Mouse (Mus musculus) bone marrow macrophage, adult 2 months (primary cell): ENCODE data around the gene Txnip. TPM values are rescaled to one million over a fixed set of nuclear protein-coding genes. Genes with fewer than 3 reads are reported as not detected.

Source experiments
- H3K27ac ChIP-seq: 2 replicates; pipeline ENCODE4 v1.5.1; 2012; ENCODE audit warnings: low read depth, low read length; ENCODE audit not compliant: insufficient read depth
- H3K4me1 ChIP-seq: 2 replicates; pipeline ENCODE4 v1.6.1; 2012; ENCODE audit warnings: low read length; ENCODE audit not compliant: control insufficient read depth, insufficient read depth
- H3K4me3 ChIP-seq: 2 replicates; pipeline ENCODE4 v1.5.1; 2012; ENCODE audit warnings: mild to moderate bottlenecking, low read length, moderate library complexity; ENCODE audit not compliant: insufficient read depth
- CTCF ChIP-seq: IDR thresholded peaks from 2 replicates; pipeline ENCODE4 v1.5.1; 2012; ENCODE audit warnings: low read depth, mild to moderate bottlenecking, low read length, moderate library complexity
- POLR2A ChIP-seq: IDR thresholded peaks from 2 replicates; pipeline ENCODE4 v1.6.1; 2012; ENCODE audit warnings: mild to moderate bottlenecking, low read depth, low read length, borderline replicate concordance
- polyA plus RNA-seq: library from polyadenylated mRNA; stranded (reverse); fragments of >200 nt; gene quantifications from 2 replicates; pipeline ENCODE4 v1.2.4, GENCODE M21; 2012; ENCODE audit not compliant: missing spikeins, insufficient read depth, insufficient read length

The Txnip gene
- polyA plus RNA-seq, 1 experiment = 868 TPM

- Histone ChIP-seq H3K4me3 (peak overlapping the region; percentile 85), H3K27ac (peak overlapping the region; percentile 100), H3K4me1 (peaks cover 17% of the 10 kb centered on the region)
- no peak for TF ChIP-seq POLR2A
- no peak for TF ChIP-seq CTCF
Observed at GRCm38 (mm10) chr3:96558668-96559196, 975 bp downstream of the Txnip start.

DNA sequence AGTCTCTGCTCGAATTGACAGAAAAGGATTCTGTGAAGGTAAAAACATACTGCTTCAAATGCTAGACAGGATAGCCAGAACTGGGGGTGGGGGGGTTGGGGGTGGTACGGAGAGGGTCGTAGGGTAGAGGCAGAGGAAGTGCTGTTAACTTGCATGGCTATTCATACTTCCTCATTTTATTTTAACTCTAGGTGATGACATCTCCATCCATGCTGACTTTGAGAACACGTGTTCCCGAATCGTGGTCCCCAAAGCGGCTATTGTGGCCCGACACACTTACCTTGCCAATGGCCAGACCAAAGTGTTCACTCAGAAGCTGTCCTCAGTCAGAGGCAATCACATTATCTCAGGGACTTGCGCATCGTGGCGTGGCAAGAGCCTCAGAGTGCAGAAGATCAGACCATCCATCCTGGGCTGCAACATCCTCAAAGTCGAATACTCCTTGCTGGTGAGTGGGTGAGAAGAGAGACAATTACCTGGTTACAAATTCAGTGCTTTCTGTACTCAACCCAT is 1.7 kb downstream of the Txnip start:
- TF ChIP-seq POLR2A (no peak), CTCF (no peak)
- H3K27ac ChIP-seq = peak overlapping the region; percentile 100
- peaks cover 19% of the 10 kb centered on the region for H3K4me1 ChIP-seq

DNA sequence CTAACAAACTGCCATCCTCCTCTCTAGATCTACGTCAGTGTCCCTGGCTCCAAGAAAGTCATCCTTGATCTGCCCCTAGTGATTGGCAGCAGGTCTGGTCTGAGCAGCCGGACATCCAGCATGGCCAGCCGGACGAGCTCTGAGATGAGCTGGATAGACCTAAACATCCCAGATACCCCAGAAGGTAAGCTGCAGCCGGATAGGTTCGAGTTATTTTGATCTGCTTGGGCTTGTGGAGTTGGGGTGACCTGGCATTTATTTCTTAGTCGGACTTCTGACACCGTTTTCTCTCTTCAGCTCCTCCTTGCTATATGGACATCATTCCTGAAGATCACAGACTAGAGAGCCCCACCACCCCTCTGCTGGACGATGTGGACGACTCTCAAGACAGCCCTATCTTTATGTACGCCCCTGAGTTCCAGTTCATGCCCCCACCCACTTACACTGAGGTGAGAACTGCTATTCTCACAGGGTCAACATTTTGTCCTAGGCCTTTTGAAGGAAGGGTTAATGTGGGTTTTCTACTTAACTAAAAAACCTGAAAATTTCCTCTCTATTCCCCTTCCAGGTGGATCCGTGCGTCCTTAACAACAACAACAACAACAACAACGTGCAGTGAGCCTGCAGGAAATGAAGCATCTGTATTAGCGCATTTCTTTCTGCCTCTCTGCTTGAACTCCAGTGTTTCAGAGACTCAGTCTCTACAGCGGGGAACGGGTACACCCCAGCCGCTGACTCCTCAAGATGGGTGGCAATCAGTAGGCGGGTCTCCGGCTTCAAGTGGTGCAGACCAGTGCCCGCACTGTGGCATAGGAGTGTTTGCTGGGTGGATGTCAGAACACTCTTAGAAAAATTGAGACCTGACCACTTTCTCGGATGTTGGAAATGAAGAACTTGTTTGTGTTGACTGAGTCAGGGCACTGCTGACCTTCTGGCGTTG is 2.4 kb downstream of the Txnip start:
- Histone ChIP-seq H3K4me3 (peak overlapping the region; percentile 85), H3K4me1 (peaks cover 21% of the 10 kb centered on the region), H3K27ac (peak overlapping the region; percentile 100)
- TF ChIP-seq CTCF (no peak), POLR2A (no peak)

More for the DNA sequence above, 1.7 kb downstream of the Txnip start:
- peak overlapping the region; percentile 85 for H3K4me3 ChIP-seq

- Histone ChIP-seq H3K4me1 (peaks cover 30% of the 10 kb centered on the region), H3K27ac (peak overlapping the region; percentile 100), H3K4me3 (peak overlapping the region; percentile 85)
- no peak for TF ChIP-seq POLR2A
- TF ChIP-seq CTCF = no peak
Observed at GRCm38 (mm10) chr3:96560881-96561668, 3.3 kb downstream of the Txnip start.

- H3K4me1 ChIP-seq = peaks cover 40% of the 10 kb centered on the region
- no peak for TF ChIP-seq CTCF
- TF ChIP-seq POLR2A = no peak
- H3K27ac ChIP-seq = peak overlapping the region; percentile 100
- H3K4me3 ChIP-seq = peak overlapping the region; percentile 85
Observed at GRCm38 (mm10) chr3:96561946-96562681, 4.4 kb downstream of the Txnip start.

DNA sequence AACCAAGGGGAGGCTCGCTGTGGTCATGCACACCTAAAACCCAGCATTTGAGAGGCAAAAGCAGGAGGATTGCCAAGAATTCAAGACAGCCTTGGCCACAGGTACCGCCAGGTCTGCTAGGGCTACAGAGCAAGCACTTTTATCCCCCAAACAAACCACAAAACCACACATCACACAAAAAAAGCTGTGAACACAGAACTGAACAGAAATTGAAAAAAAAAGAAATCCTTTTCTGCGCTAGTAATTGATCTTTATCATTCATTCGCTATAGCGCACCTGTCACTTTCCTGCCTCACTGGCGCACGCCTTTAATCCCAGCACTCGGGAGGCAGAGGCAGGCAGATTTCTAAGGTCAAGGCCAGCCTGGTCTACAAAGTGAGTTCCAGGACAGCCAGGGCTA is 5.5 kb downstream of the Txnip start:
- Histone ChIP-seq H3K27ac (peak overlapping the region; percentile 100), H3K4me3 (no peak overlapping the region), H3K4me1 (peaks cover 50% of the 10 kb centered on the region)
- TF ChIP-seq CTCF (no peak), POLR2A (no peak)

DNA sequence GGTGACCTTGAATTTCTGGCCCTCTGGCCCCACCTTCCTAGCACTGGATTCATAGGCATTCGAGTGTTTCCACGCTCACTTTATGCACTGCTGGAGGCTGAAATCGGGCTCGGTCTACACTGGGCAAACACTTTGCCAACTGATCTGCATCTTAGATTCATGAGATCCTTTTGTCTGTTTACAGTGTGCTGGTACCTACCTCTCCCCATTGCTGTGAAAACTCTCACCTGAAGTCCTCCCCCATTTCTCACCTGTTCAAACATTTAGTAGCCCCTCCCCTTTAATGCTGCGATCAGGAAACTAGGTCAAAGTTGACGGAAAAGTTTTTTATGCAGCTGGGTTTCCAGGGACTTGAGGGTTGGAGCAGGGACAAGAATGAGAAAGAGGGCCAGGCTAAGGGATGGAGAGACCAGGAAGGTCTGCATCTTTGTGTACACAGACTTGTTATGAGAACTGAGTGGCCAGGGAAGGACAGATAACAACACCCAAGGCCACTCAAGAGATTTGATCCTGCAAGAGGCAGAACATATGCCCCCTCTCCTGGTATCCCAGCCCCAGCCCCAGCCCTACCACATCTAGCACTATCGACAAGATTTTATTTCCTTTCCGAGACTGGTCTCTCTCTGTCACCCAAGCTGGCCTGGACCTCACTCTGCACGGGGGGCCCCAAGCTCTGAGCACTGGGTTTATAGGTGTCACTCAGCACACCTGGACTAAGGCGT is 6.3 kb downstream of the Txnip start:
- H3K4me1 ChIP-seq = peaks cover 55% of the 10 kb centered on the region

GRCm38 (mm10) chr3:96564633-96565032 is 6.9 kb downstream of the Txnip start:
- peaks cover 55% of the 10 kb centered on the region for H3K4me1 ChIP-seq
- peak overlapping the region; percentile 25; the same call in 1 of the 2 replicates for H3K4me3 ChIP-seq
- TF ChIP-seq POLR2A (no peak), CTCF (no peak)
- H3K27ac ChIP-seq = peak overlapping the region; percentile 100

More for the DNA sequence above, 6.3 kb downstream of the Txnip start:
- TF ChIP-seq CTCF = no peak
- TF ChIP-seq POLR2A = no peak
- Histone ChIP-seq H3K27ac (peak overlapping the region; percentile 100), H3K4me3 (peak overlapping the region; percentile 25; the same call in 1 of the 2 replicates)
